Mouse (Mus musculus) brown adipose tissue, adult 24 weeks (tissue): Measurements from ENCODE around the gene Hist1h2ad. TPM values are rescaled to one million over a fixed set of nuclear protein-coding genes. Genes with fewer than 3 reads are reported as not detected.
"Not testable (repeated sequence)": the region's sequence is repeated elsewhere in the genome, so short reads cannot be mapped to it uniquely, and the experiment has no call there.

Experiments
- H3K27ac ChIP-seq: fragments of 200-500 bp; replicated peaks from 2 replicates; pipeline ENCODE4 v1.5.1; 2012; ENCODE audit warnings: low read depth, mild to moderate bottlenecking, low read length
- H3K4me1 ChIP-seq: fragments of 200-500 bp; 2 replicates; pipeline ENCODE4 v1.6.1; 2012; ENCODE audit warnings: low read length, mixed read lengths; ENCODE audit not compliant: control insufficient read depth, insufficient read depth, insufficient read length
- H3K4me3 ChIP-seq: fragments of 200-500 bp; 2 replicates; pipeline ENCODE4 v1.5.1; 2012; ENCODE audit warnings: low read depth, mild to moderate bottlenecking, low read length, moderate library complexity; ENCODE audit not compliant: insufficient read depth
- polyA plus RNA-seq: library from polyadenylated mRNA; stranded (reverse); fragments of >200 nt; gene quantifications from 2 replicates; pipeline ENCODE4 v1.2.4, GENCODE M21; 2012; ENCODE audit not compliant: missing spikeins, insufficient read depth, insufficient read length

Gene Hist1h2ad
- polyA plus RNA-seq, 1 experiment, result not detected

DNA sequence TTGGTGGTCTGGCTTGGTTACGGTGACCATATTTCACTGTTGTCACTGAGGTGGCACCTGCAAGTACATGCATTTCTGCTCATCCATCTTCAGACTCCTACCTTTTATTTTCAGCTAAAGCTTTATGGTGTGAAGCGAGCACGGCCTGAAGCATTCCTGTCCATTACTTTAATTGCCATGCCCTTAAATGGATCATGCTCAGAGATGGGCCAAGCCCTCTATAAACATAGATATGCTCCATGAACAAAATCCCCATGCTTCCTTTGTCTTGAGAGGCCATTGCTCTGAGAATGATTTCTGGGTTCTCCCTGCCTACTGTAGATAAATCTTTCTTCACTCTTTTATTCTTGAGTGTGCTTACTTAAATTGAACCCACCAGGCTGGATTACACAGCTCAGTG is 30.3 kb downstream of the Hist1h2ad start:
- Histone ChIP-seq H3K4me3 (no peak overlapping the region), H3K27ac (no peak overlapping the region), H3K4me1 (no peaks in the 10 kb centered on the region)

DNA sequence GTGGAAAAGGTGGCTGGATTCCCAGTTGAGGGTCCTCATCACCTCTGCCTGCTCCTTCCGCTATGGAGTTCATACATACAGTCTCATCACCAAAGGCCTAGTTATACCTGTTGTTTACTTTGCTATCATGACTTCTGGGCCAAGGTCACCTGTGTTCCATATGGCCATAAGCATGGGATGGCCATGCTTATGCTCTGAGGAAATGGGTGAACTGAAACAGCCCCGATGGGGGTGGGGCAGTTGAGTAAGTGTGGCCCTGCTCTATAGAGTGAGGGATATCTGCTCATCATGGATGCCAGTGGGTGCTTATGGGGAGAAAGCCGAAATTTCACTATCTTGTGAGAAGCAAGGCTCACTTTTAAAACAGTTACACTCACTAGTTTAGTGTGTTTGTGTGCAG is 30.9 kb downstream of the Hist1h2ad start:
- H3K4me1 ChIP-seq, result no peaks in the 10 kb centered on the region
- no peak overlapping the region for H3K27ac ChIP-seq
- H3K4me3 ChIP-seq, result no peak overlapping the region

DNA sequence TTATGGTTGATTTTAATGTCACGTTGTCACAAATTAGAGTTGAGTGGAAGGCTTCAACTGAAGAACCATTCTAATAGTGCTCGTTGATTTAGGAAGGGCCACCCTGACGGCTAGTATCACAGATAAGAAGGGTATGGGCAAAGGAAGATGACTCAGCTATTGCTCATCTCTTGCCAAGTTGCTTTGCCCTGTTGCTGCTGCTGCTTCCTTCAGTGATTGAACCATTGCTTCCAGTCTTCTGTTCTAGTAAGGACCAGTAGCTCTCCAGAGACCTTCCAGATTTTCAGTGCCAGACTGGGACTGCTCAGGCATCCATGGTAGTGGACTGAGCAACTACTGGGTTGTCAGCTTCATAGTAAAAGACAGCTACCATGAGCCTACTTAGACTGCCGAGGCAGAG is 35.0 kb downstream of the Hist1h2ad start:
- Histone ChIP-seq H3K4me1 (no peaks in the 10 kb centered on the region), H3K27ac (no peak overlapping the region), H3K4me3 (no peak overlapping the region)

DNA sequence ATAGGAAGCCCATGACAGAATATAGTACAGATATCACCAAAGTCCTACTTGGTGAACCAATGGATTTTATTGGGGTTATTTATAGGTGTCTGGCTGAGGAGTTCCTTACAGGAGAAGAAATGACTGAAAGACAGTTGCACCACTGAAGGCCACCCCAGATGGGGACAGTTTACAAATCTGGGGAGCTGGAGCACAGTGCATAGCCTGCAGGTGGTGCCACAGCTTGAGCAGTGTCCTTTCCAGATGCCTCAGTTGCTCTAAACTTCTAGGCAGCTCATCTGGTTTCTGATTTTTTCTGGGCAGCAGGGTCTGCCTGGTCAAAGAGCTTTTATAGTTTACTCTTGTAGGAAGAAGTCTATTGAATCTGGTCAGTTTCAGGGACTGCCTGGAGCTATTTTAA is 35.7 kb downstream of the Hist1h2ad start:
- Histone ChIP-seq H3K27ac (no peak overlapping the region), H3K4me1 (no peaks in the 10 kb centered on the region), H3K4me3 (no peak overlapping the region)

DNA sequence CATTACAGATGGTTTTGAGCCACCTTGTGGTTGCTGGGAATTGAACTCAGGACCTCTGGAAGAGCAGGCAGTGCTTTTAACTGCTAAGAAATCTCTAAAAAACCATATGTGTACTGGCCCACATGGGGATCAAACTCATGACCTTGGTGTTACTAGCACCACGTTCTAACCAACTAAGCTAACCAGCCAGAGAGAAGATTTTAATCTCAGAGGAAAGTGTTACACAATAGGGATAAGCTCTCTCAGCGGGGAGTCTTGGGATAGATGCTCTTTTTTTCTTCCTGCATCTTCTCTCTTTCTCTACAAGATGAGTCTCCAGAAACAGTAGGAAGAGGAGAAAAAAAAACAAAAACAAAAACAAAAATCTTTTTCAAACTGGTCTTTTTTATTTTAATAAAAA is 36.2 kb downstream of the Hist1h2ad start:
- H3K27ac ChIP-seq, result no peak overlapping the region
- H3K4me1 ChIP-seq, result no peaks in the 10 kb centered on the region
- no peak overlapping the region for H3K4me3 ChIP-seq

DNA sequence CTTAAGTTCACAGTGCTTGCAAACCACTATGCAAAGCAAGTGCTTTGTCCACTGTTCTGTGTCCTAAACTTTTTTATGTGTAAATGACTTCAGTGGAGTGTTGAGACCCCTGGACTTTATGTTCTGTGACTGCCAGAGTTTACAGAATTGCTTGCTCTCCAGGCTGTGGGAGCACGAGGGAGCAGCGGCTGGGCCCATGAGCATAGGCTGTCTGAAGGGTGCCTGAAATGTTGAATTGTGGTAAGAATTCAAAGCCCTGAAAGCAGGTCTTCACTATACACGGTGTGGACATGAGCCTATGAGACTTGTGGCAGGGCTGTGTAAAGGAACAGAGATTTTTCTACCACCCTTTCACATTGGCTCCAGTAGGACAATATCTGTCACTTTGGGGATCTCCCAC is 37.5 kb downstream of the Hist1h2ad start:
- Histone ChIP-seq H3K4me1 (no peaks in the 10 kb centered on the region), H3K27ac (no peak overlapping the region), H3K4me3 (no peak overlapping the region)

DNA sequence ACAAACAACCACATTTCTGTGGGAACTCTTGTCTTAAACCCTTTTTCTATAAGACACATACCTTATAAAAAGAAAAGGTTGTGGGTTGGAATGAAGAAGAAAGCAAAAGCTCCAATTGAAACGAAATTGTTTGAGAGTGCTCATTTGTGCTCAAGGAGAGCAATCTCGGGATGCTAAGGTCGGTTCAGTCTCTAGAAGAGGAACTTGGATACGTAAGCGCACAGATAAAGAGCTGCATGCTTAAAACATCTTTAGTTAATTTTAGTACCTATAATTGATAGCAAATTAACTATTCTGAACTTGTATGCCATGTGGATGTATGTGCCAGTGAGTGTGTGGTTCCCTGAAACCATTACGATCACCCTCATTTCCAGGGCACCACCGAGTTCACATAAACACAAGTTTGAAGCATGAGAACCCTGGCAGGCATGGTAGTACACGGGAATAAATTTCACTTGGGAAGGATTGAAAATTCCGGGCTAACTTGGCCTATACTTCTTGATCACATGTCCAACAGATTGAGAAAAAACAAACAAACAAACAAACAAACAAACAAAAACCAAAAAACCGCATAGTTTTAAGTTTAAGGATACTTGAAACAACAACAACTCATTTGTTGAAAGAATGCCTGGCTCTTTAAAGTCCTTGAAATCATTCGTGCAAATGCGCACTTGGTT is 46.0 kb downstream of the Hist1h2ad start:
- Histone ChIP-seq H3K4me3 (peak overlapping the region; percentile 88; the same call in 1 of the 2 replicates), H3K4me1 (peaks cover 2% of the 10 kb centered on the region; the same call in 1 of the 2 replicates), H3K27ac (peak overlapping the region; percentile 68)

DNA sequence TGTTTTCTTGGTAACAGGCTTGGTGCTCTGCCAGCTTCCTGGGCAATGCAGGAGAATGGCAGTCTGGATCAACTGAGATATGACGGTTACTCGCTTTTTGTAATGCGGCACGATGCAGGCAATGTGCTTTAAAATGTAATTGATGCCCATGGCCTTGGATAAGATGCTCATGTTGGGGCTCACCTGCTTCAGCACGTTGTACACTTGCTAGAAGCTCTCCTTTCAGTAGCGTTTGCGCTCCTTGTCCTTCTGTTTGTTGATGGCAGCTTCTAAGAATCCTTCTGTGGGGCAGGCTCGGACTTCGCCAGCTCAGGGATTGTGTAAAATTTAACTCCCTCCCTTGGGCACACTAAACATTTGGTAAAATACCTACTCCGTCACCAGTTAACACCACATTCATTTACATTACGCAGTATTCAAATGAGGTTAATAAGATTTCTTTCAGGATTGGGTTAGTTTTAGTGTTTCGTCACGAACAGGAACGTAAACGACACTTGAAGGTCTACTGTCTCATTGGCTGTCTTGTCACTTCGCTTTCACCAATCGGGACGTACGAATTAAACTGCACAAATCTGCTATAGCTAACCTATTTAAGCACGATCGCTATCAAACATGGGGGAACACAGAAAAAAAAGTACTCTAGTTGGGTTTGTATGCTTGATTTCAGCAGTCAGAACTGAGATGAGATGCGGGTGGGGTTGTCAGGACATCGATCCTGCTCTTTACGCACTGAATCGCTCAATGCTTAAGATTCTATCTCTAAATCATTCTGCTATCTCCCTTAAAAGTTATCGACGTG is 46.8 kb downstream of the Hist1h2ad start, which contains the start of gene Hist1h2be:
Gene Hist1h2be (minus strand): TSS at position 392 of the 799 bp plus-strand sequence.
- peak within 1 kb of the TSS; percentile 68 for H3K27ac ChIP-seq
- H3K4me3 ChIP-seq, result peak within 1 kb of the TSS; percentile 88
- H3K4me1 ChIP-seq, result peaks cover 2% of the 10 kb centered on the region; the same call in 1 of the 2 replicates

DNA sequence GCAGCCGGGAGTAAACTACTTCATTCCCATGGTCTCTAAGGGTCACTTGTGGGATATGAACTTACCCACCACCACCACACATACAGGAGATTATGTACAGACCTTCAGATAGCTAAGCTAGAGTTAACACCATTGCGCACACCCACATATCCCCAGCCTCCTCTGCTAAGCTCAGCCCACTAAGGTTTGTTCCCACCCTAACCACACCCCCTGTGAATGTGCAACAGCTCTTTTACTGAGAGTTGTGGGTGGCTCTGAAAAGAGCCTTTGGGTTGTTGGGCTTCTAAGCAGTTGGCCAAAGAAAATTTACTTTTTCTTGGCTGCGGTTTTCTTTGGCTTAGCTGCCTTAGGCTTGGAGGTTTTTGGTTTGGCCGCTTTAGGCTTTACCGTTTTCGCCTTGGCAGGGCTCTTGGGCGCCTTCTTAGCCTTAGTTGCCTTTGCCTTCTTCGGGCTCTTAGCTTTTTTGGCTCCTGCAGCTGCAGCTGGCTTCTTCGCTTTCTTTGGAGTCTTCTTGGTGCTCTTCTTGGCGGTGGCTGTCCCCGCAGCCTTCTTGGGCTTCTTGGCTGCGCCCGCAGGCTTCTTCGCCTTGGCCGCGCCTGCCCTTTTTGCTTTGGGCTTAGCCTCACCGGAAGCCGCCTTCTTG is 47.5 kb downstream of the Hist1h2ad start:
- H3K27ac ChIP-seq, result peak overlapping the region; percentile 30
- H3K4me3 ChIP-seq, result peak overlapping the region; percentile 88

DNA sequence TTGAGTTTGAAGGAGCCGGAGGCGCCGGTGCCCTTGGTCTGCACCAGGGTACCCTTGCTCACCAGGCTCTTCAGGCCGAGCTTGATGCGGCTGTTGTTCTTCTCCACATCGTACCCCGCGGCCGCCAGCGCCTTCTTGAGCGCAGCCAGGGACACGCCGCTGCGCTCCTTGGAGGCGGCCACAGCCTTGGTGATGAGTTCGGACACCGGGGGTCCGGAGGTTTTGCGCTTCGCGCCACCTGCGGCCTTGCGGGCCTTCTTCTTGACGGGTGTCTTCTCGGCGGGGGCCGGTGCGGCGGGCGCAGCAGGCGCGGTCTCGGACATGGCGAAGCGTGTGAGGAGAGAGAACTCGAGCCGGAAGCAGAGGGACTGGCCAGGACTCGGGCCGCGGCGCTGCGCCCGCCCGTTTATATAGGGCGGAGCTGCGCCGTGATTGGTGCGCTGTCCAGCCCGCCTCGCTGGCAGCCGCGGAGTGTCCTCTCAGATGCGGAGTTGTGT is 48.0 kb downstream of the Hist1h2ad start, which contains the start of gene Hist1h1e:
Gene Hist1h1e (minus strand): TSS at position 384 of the 497 bp plus-strand sequence.
- H3K27ac ChIP-seq, result peak within 1 kb of the TSS; percentile 82
- peak within 1 kb of the TSS; percentile 88 for H3K4me3 ChIP-seq
- not testable (repeated sequence) for H3K4me1 ChIP-seq

More for the DNA sequence above, 47.5 kb downstream of the Hist1h2ad start:
- peaks cover 2% of the 10 kb centered on the region; the same call in 1 of the 2 replicates for H3K4me1 ChIP-seq

DNA sequence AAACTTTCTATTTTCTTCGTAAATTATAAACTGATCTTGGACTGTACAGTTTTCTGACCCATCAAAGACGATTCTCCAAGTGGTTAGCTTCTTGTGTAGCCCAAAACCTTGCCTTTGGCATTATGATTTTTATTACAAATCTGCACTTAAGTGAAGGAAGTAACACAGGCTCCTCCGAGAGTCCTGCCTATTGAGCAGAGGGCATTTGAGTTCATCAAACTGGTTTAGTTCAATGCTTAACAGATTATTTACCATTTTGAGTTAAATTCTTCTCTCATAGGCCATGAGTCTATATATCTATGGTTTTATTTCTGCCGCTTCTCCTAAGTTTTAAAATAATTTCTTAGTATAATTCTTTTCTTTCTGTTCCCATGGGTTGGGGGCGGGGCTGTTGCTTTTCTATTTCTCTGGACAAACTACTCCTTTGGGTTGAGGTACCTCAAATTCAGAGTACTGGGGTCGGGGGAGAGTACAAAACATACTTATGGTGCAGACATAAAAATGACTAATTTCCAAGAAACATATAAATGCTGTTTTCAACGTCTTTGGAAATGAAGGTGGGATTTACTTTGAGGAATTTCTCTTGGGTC is 48.8 kb downstream of the Hist1h2ad start:
- peak overlapping the region; percentile 72 for H3K4me3 ChIP-seq
- H3K27ac ChIP-seq, result peak overlapping the region; percentile 82
- peaks cover 2% of the 10 kb centered on the region; the same call in 1 of the 2 replicates for H3K4me1 ChIP-seq

Other genes starting within 250 kb of the Hist1h2ad start
- 10.1 and 12.5 TPM in 2 replicates for gene Zfp322a, start 205.2 kb upstream of the Hist1h2ad start, polyA plus RNA-seq
- gene Abt1, start 150.5 kb upstream of the Hist1h2ad start, polyA plus RNA-seq, result 4.4 and 5.0 TPM in 2 replicates
- gene Btn1a1, start 108.5 kb upstream of the Hist1h2ad start, polyA plus RNA-seq, result not detected in 2 replicates
- not detected in 2 replicates for gene Btn2a2, start 85.5 kb upstream of the Hist1h2ad start, polyA plus RNA-seq
- 69.6 and 128 TPM in 2 replicates for gene Hist1h4h, start 43.3 kb upstream of the Hist1h2ad start, polyA plus RNA-seq
- gene Hist1h2af, start 40.5 kb upstream of the Hist1h2ad start, polyA plus RNA-seq, result not detected in 2 replicates
- not detected in 2 replicates for gene Hist1h3g, start 39.0 kb upstream of the Hist1h2ad start, polyA plus RNA-seq
- 1.7 and 2.3 TPM in 2 replicates for gene Hist1h2bh, start 31.0 kb upstream of the Hist1h2ad start, polyA plus RNA-seq
- not detected in 2 replicates for gene Hist1h3f, start 30.3 kb upstream of the Hist1h2ad start, polyA plus RNA-seq
- gene Hist1h4f, start 22.7 kb upstream of the Hist1h2ad start, polyA plus RNA-seq, result not detected in 2 replicates
- gene Hist1h1d, start 21.1 kb upstream of the Hist1h2ad start, polyA plus RNA-seq, result 0.24 and 1.1 TPM in 2 replicates
- 2.8 and 2.9 TPM in 2 replicates for gene Hist1h3e, start 12.0 kb upstream of the Hist1h2ad start, polyA plus RNA-seq
- not detected in 2 replicates for gene Hist1h2ae, start 3.2 kb upstream of the Hist1h2ad start, polyA plus RNA-seq
- not detected in 2 replicates for gene Hist1h2bg, start 3.0 kb upstream of the Hist1h2ad start, polyA plus RNA-seq
- 4.4 TPM in 1 of 2 replicates, not detected in the other for gene Hist1h2bf, start 185 bp upstream of the Hist1h2ad start, polyA plus RNA-seq
- 1.1 and 2.5 TPM in 2 replicates for gene Hist1h3d, start 1.4 kb downstream of the Hist1h2ad start, polyA plus RNA-seq
- not detected in 2 replicates for gene Hist1h4d, start 7.2 kb downstream of the Hist1h2ad start, polyA plus RNA-seq
- gene Hist1h2be, start 46.7 kb downstream of the Hist1h2ad start, polyA plus RNA-seq, result 8.2 and 13.8 TPM in 2 replicates
- gene Hist1h1e, start 48.2 kb downstream of the Hist1h2ad start, polyA plus RNA-seq, result 4.0 TPM in 2 replicates
- gene Hist1h2ac, start 109.6 kb downstream of the Hist1h2ad start, polyA plus RNA-seq, result 0.59 and 1.0 TPM in 2 replicates
- gene Hist1h2bc, start 109.8 kb downstream of the Hist1h2ad start, polyA plus RNA-seq, result 190 and 234 TPM in 2 replicates
- gene Hist1h1t, start 121.4 kb downstream of the Hist1h2ad start, polyA plus RNA-seq, result not detected in 2 replicates
- 2.1 TPM in 1 of 2 replicates, not detected in the other for gene Hist1h4c, start 124.1 kb downstream of the Hist1h2ad start, polyA plus RNA-seq
- gene Hfe, start 136.5 kb downstream of the Hist1h2ad start, polyA plus RNA-seq, result 30.2 and 34.3 TPM in 2 replicates
- 112 and 175 TPM in 2 replicates for gene Hist1h1c, start 164.4 kb downstream of the Hist1h2ad start, polyA plus RNA-seq
- not detected in 2 replicates for gene Hist1h3c, start 171.2 kb downstream of the Hist1h2ad start, polyA plus RNA-seq
- gene Hist1h2bb, start 172.4 kb downstream of the Hist1h2ad start, polyA plus RNA-seq, result not detected in 2 replicates
- gene Hist1h2ab, start 176.7 kb downstream of the Hist1h2ad start, polyA plus RNA-seq, result not detected in 2 replicates
- gene Hist1h3b, start 177.9 kb downstream of the Hist1h2ad start, polyA plus RNA-seq, result not detected in 2 replicates
- not detected in 2 replicates for gene Hist1h4b, start 182.6 kb downstream of the Hist1h2ad start, polyA plus RNA-seq
- not detected in 2 replicates for gene Hist1h4a, start 186.8 kb downstream of the Hist1h2ad start, polyA plus RNA-seq
- not detected in 2 replicates for gene Hist1h3a, start 188.0 kb downstream of the Hist1h2ad start, polyA plus RNA-seq
- gene Hist1h1a, start 189.3 kb downstream of the Hist1h2ad start, polyA plus RNA-seq, result not detected in 2 replicates
- gene Trim38, start 195.5 kb downstream of the Hist1h2ad start, polyA plus RNA-seq, result not detected in 2 replicates
- not detected in 2 replicates for gene Slc17a2, start 232.6 kb downstream of the Hist1h2ad start, polyA plus RNA-seq